Mouse (Mus musculus) thymus, postnatal 25 days (tissue): Measurements from ENCODE around the gene Zfp318.

Experiments
- DNase-seq: peaks from one replicate; pipeline ENCODE4 v3.0.0; 2022

Gene Zfp318

DNA sequence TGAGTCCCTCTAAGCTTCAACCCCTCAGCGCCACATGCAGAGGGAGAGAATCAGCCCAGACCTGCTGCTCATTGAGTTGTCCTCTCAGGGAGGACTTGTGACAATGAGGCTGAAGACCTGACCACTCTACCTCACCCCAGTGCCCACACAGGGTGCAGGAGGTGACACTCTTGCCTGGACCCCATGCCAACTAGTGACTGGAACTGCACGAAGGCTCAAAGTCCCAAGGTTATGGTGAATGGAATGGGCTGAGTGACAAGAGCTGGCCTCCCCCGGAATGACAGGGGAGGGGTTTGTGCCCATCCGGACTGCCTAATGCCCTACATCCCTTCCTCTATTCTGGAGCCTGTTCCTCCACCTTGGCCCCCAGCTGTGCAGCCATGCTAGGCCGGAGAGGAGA, 69.2 kb downstream of the Zfp318 start:
- DNase-seq, result no peak

DNA sequence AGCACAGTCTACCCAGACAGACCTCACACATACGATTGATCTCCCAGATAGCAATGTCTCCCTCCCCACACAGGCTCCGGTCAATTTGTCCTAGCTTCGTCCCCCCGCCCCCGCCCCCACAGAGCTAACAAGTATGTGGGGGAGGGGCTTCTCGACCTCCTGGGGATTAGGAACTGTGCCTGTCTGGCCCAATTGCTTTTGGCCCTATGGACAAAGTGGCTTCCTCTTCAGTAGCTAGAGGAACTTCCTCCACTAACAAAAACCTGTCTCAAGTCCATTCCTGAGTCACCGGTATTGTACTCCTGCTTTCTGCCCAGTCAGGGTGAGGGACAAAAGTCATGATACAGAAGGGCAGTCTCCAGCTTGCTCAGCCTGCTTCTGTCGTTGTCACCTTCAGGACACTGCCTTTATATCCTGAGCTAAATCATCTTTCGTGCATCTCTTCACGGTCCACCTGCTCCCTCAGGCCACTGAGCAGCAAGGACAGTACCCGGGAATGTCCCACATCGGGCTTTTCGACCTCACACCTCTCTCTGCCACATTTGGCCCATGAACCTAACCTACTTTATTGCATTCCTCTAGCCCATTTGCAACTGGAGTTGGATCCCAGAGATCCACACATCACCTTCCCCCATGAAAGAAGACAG, 69.9 kb downstream of the Zfp318 start:
- no peak for DNase-seq

DNA sequence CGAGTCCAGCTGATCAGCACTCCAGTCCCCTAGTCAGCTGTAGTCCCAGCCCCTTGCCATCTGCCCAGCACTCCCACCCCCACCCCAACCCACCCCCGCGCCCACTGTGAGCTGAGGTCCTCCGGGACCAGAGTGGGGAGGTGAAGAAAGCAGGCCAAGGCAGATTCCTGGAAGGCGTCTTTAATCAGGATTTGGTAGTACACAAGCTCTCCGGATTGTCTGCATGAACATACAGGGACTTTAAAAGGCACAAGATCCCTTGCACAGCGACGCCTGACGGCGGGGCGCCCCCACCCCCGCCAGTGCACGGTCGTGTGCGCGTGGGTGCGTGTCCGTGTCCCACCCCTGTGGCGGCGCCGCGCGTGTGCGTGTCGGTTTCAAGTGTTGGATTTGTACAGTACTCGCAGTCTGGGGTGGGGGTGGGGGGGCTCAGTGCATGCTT, 70.5 kb downstream of the Zfp318 start:
- no peak for DNase-seq

DNA sequence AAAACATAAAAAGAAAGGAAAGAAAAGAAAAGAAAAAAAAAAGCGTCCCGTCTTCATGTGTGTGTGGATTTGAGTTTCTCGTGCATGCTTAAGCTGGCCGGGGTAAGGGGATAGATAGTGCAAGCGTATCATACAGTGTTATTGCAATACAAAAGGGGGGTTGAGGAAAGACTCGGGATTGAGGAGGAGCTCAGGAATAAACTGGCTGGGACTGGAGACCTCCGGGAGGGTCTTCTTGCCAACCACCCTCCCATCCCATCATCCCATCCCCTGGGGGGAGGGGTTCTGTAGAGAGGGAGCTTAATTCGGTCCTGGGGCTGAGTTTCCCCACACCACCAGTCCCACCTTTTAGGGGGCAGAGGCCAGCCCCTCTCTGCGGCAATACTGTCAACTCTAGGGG, 71.0 kb downstream of the Zfp318 start:
- no peak for DNase-seq

DNA sequence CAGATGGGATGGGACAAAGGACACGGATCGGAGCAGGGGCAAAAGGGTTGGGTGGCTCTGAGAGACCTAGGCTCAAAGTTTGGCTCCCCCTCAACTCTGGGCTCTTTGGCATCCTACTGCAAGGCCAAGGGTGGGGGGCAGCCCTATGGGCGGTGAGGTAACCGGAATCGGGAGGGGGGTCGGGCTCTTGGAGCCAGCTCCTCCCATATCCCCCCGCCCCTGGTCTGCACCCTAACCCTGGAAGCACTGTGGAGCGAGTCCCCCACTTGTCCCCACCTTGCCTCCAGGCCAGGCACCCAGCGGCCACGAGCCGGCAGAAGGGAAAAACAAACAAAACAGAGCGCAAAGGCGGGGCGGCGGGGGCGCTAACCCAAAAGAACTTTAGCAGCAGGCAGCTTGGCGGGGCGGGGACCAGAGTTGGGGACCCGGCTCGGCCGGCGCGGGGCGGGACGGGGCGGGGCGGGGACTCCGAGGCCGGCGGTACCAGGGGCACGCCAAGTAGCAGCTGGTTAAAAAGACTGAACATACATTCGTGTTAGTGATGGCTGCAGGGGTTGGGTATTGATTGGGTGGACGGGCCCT, 71.7 kb downstream of the Zfp318 start:
- DNase-seq, result peak; percentile 26

DNA sequence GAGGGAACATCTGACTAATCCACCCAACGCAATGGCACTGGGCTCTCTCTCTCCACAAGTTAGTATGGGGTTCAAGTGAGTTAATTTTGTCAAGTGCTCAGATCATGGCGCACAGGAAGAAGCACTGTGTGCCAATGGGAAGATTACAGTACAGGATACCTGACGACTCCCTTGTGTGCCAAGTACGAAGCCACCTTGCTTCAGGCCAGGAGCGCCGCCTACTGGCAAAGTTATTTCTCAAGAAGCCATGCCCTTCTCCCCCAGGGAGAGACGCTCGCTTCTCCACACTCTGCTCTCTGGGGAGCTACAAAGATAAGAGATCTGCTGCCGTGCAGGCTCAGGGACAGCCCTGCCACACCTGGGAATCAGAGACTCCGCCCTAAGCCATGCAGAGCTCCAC, 74.3 kb downstream of the Zfp318 start:
- DNase-seq, result peak; percentile 59

DNA sequence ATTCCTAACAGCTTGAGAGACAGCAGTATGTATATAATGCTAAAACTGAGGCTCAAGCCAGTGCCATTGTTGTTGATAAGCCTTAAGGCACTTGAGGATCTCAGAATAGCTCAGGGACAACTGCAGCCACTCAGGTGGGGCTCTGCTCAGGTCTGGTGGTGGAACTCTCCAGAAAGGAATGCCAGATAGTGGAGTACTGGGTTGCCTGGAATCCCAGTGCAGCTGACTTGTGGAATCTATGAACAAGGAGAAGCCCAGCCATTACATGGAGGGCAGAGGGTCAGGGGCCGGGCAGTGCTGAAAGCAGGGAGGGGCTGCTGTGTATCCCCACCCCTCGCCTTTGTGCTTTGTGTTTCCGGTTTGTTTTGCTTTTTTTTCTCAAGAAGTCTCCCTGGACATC, 74.9 kb downstream of the Zfp318 start:
- DNase-seq, result no peak

DNA sequence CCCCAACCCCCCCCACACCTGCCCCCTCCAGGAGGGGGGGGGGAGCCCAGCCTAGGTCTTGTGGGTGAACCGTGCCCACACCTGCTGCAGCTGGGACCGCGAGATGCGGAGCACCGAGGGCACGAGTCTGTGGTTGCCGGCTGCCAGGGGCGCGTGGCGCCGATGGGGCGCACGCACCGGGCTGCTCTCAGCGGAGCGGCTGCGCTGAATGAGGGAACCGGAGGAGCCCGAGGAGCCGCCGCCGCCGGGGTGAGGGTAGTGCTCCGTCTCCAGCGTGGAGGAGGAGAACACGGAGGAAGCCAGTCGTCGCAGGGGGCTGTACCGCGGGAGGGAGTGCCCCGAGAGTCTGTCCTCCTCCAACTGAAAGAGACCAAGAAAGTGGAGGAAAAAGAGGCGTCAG, 77.1 kb downstream of the Zfp318 start:
- peak; percentile 35 for DNase-seq

DNA sequence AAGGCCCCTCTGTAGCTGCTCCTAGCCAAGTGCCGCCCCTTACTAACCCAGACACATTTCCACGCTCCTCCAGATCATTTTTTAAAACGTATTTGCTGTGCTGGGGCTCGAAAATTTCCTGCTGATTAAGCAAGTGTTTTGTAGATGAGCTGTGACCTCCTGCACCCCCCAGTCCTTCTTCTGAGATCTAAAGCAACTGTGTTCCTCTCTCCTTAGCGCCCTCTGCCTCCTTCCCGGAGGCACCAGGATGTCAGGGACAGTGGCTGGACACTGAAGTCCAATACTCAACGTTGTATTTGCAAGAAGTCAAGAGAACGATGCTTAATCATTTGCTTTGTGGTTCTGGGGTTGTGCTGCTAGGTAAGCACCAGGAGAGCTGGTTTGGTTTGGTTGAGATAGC, 77.8 kb downstream of the Zfp318 start:
- no peak for DNase-seq

DNA sequence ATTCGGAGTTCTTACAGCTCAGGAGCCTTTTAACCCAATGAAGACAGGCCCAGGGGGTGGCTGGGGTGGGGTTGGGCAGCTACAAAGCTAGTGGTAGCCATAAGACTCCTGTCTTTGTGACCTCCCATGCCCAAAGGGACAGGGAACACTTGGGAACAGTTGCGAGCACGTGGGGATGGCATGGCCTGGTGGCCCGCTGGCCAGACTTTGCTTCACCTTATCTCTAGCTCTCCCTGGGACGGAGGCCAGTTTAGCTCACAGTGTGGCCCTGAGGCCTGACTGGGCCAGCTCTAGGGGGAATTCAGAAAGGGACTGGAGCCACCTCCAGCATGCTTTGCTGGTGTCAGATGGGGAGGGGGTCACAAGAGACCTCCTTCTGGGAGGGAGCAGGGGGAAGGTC, 78.7 kb downstream of the Zfp318 start:
- DNase-seq, result no peak

DNA sequence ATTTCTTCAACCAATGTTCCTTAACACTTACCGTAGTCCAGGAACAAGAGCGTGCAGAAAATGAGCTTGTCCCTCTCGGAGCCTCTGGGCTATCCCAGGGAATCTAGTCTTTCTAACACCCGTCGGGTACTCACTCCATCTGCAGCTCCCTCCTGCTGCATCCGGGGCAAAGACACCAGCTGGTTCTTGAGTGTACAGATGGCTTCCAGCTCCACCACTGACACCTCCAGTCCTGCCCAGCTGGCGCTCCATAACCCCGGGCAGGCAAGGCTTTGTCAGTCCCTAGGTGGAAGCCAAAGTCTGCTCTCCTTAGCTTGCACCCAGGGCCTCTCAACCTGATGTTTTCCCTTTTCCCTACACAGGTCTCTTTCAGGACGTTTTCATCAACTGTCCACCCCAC, 84.3 kb downstream of the Zfp318 start:
- no peak for DNase-seq
